Mouse (Mus musculus): ENCODE results near the gene Strbp. TPM values are rescaled to one million over a fixed set of nuclear protein-coding genes. Genes with fewer than 3 reads are reported as not detected.

Strbp gene
- polyA plus RNA-seq, 1 experiment = 49.5 TPM

- no peak for DNase-seq
- TF ChIP-seq POLR2A (IDR thresholded peaks at IDR 0.05; ENCODE audit: borderline replicate concordance, insufficient read depth, low read length) (no peak), CTCF (IDR thresholded peaks at IDR 0.05; ENCODE audit: borderline replicate concordance, insufficient read depth, low read depth, low read length) (no peak)
- Histone ChIP-seq H3K4me3 (replicated peaks; ENCODE audit: insufficient read depth, low read depth, low read length) (no peak overlapping the region), H3K27ac (ENCODE audit: insufficient read depth, low read length) (no peak overlapping the region), H3K4me1 (ENCODE audit: control insufficient read depth, insufficient read depth, low read length) (no peaks in the 10 kb centered on the region), H3K27me3 (ENCODE audit: control insufficient read depth, insufficient read depth, low read length) (no peaks in the 10 kb centered on the region)
- WGBS = 77% methylated on average over 6 of the region's 6 CpGs
These were observed 12.6 kb upstream of the Strbp start for GRCm38 (mm10) chr2:37716266-37716665.

GRCm38 (mm10) chr2:37715364-37715763, 11.7 kb upstream of the Strbp start:
- TF ChIP-seq POLR2A (IDR thresholded peaks at IDR 0.05; ENCODE audit: borderline replicate concordance, insufficient read depth, low read length) (no peak), CTCF (IDR thresholded peaks at IDR 0.05; ENCODE audit: borderline replicate concordance, insufficient read depth, low read depth, low read length) (no peak)
- 65% methylated on average over 3 of the region's 3 CpGs for WGBS
- no peak overlapping the region for H3K4me3 ChIP-seq (replicated peaks; ENCODE audit: insufficient read depth, low read depth, low read length)
- no peaks in the 10 kb centered on the region for H3K27me3 ChIP-seq (ENCODE audit: control insufficient read depth, insufficient read depth, low read length)
- no peaks in the 10 kb centered on the region for H3K4me1 ChIP-seq (ENCODE audit: control insufficient read depth, insufficient read depth, low read length)
- no peak for DNase-seq
- no peak overlapping the region for H3K27ac ChIP-seq (ENCODE audit: insufficient read depth, low read length)

- TF ChIP-seq CTCF (IDR thresholded peaks at IDR 0.05; ENCODE audit: borderline replicate concordance, insufficient read depth, low read depth, low read length) (no peak), POLR2A (IDR thresholded peaks at IDR 0.05; ENCODE audit: borderline replicate concordance, insufficient read depth, low read length) (no peak)
- Histone ChIP-seq H3K4me1 (ENCODE audit: control insufficient read depth, insufficient read depth, low read length) (no peaks in the 10 kb centered on the region), H3K27ac (ENCODE audit: insufficient read depth, low read length) (no peak overlapping the region), H3K27me3 (ENCODE audit: control insufficient read depth, insufficient read depth, low read length) (no peaks in the 10 kb centered on the region), H3K4me3 (replicated peaks; ENCODE audit: insufficient read depth, low read depth, low read length) (no peak overlapping the region)
- 87% methylated on average over 3 of the region's 3 CpGs for WGBS
- DNase-seq = no peak
These were observed 9.4 kb upstream of the Strbp start for GRCm38 (mm10) chr2:37713100-37713499.

GRCm38 (mm10) chr2:37708835-37709234, 5.2 kb upstream of the Strbp start:
- H3K27ac ChIP-seq (ENCODE audit: insufficient read depth, low read length) = no peak overlapping the region
- H3K27me3 ChIP-seq (ENCODE audit: control insufficient read depth, insufficient read depth, low read length) = no peaks in the 10 kb centered on the region
- TF ChIP-seq POLR2A (IDR thresholded peaks at IDR 0.05; ENCODE audit: borderline replicate concordance, insufficient read depth, low read length) (no peak), CTCF (IDR thresholded peaks at IDR 0.05; ENCODE audit: borderline replicate concordance, insufficient read depth, low read depth, low read length) (no peak)
- H3K4me3 ChIP-seq (replicated peaks; ENCODE audit: insufficient read depth, low read depth, low read length) = no peak overlapping the region
- no peak for DNase-seq
- H3K4me1 ChIP-seq (ENCODE audit: control insufficient read depth, insufficient read depth, low read length) = peaks cover 4% of the 10 kb centered on the region; the same call in 1 of the 2 replicates
- WGBS = 60% methylated on average over 3 of the region's 3 CpGs

GRCm38 (mm10) chr2:37704141-37704760, 592 bp upstream of the Strbp start:
- WGBS = 5% methylated on average over 4 of the region's 4 CpGs
- H3K27ac ChIP-seq (ENCODE audit: insufficient read depth, low read length) = peak overlapping the region; percentile 100
- TF ChIP-seq CTCF (IDR thresholded peaks at IDR 0.05; ENCODE audit: borderline replicate concordance, insufficient read depth, low read depth, low read length) (no peak), POLR2A (IDR thresholded peaks at IDR 0.05; ENCODE audit: borderline replicate concordance, insufficient read depth, low read length) (no peak)
- peaks cover 6% of the 10 kb centered on the region; the same call in 1 of the 2 replicates for H3K4me1 ChIP-seq (ENCODE audit: control insufficient read depth, insufficient read depth, low read length)
- no peaks in the 10 kb centered on the region for H3K27me3 ChIP-seq (ENCODE audit: control insufficient read depth, insufficient read depth, low read length)
- DNase-seq = peak; percentile 36 to 43
- peak overlapping the region; percentile 97 for H3K4me3 ChIP-seq (replicated peaks; ENCODE audit: insufficient read depth, low read depth, low read length)

GRCm38 (mm10) chr2:37702301-37703172, 1.1 kb downstream of the Strbp start:
- DNase-seq = peak; percentile 58 to 60
- H3K4me1 ChIP-seq (ENCODE audit: control insufficient read depth, insufficient read depth, low read length) = peaks cover 6% of the 10 kb centered on the region; the same call in 1 of the 2 replicates
- H3K4me3 ChIP-seq (replicated peaks; ENCODE audit: insufficient read depth, low read depth, low read length) = peak overlapping the region; percentile 88
- TF ChIP-seq CTCF (IDR thresholded peaks at IDR 0.05; ENCODE audit: borderline replicate concordance, insufficient read depth, low read depth, low read length) (no peak), POLR2A (IDR thresholded peaks at IDR 0.05; ENCODE audit: borderline replicate concordance, insufficient read depth, low read length) (no peak)
- no peaks in the 10 kb centered on the region for H3K27me3 ChIP-seq (ENCODE audit: control insufficient read depth, insufficient read depth, low read length)
- H3K27ac ChIP-seq (ENCODE audit: insufficient read depth, low read length) = peak overlapping the region; percentile 83
- WGBS = 1% methylated on average over 70 of the region's 70 CpGs

- DNase-seq = no peak
- no peak for TF ChIP-seq CTCF (IDR thresholded peaks at IDR 0.05; ENCODE audit: borderline replicate concordance, insufficient read depth, low read depth, low read length)
- TF ChIP-seq POLR2A (IDR thresholded peaks at IDR 0.05; ENCODE audit: borderline replicate concordance, insufficient read depth, low read length) = no peak
- Histone ChIP-seq H3K27ac (ENCODE audit: insufficient read depth, low read length) (no peak overlapping the region), H3K27me3 (ENCODE audit: control insufficient read depth, insufficient read depth, low read length) (no peaks in the 10 kb centered on the region), H3K4me3 (replicated peaks; ENCODE audit: insufficient read depth, low read depth, low read length) (no peak overlapping the region), H3K4me1 (ENCODE audit: control insufficient read depth, insufficient read depth, low read length) (no peaks in the 10 kb centered on the region)
- WGBS = 74% methylated on average over 3 of the region's 3 CpGs
These were observed 14.5 kb downstream of the Strbp start for GRCm38 (mm10) chr2:37689064-37689615.

All from cerebellum, adult 2 months (tissue).